Mouse (Mus musculus): ENCODE results near the gene Sun3. TPM values are rescaled to one million over a fixed set of nuclear protein-coding genes. Genes with fewer than 3 reads are reported as not detected.
A peak's percentile ranks its signal among the peaks of the same experiment; 100 is the strongest.

The Sun3 gene
- not detected in 2 replicates for polyA plus RNA-seq (2011; ENCODE audit: insufficient read depth, insufficient read length, low replicate concordance, missing spikeins)

- 1% methylated on average over 18 of the region's 18 CpGs for WGBS
- H3K4me3 ChIP-seq (replicated peaks; ENCODE audit: control insufficient read depth, low read depth, low read length): peak within 1 kb of the TSS; percentile 14
- peaks cover 2% of the 10 kb centered on the region for H3K4me1 ChIP-seq (ENCODE audit: control insufficient read depth, insufficient read depth, low read length)
- no peak within 1 kb of the TSS for H3K27ac ChIP-seq (ENCODE audit: control insufficient read depth, insufficient read depth, low read depth, low read length, poor library complexity)
- no peak for TF ChIP-seq CTCF (IDR thresholded peaks at IDR 0.05; ENCODE audit: control insufficient read depth, insufficient read depth, low read length)
- TF ChIP-seq POLR2A (IDR thresholded peaks at IDR 0.05; ENCODE audit: borderline replicate concordance, control insufficient read depth, low read depth, low read length): no peak; the same call in 1 of the 2 replicates
Observed at GRCm38 (mm10) chr11:9048703-9049060, at the start of gene Sun3. Gene Sun3, minus strand, starts transcription at chr11:9048991.

DNA sequence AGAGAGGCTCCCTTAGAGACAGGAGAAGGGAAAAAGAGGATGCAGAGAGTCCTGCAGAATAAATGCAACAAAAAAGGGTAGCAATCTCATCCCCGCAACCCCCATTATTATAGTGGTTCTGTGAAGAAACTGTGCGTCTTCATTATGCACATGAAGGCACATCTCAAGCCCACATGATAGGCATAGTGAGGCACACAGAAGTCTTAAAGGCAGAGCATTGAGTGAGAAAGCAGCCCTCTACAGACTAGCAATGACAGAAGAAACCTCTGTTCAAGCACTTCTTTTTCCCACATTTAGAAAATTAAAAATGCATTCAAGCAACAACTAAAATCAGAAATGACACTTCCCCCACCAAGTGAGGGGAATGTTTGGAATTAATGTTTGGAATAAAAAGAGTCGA, 27.7 kb upstream of the Sun3 start:
- H3K27ac ChIP-seq (ENCODE audit: control insufficient read depth, insufficient read depth, low read depth, low read length, poor library complexity): no peak overlapping the region
- 86% methylated on average over 3 of the region's 3 CpGs for WGBS
- no peaks in the 10 kb centered on the region for H3K4me1 ChIP-seq (ENCODE audit: control insufficient read depth, insufficient read depth, low read length)
- TF ChIP-seq CTCF (IDR thresholded peaks at IDR 0.05; ENCODE audit: control insufficient read depth, insufficient read depth, low read length) (no peak), POLR2A (IDR thresholded peaks at IDR 0.05; ENCODE audit: borderline replicate concordance, control insufficient read depth, low read depth, low read length) (no peak)
- H3K4me3 ChIP-seq (replicated peaks; ENCODE audit: control insufficient read depth, low read depth, low read length): no peak overlapping the region

- H3K27ac ChIP-seq (ENCODE audit: control insufficient read depth, insufficient read depth, low read depth, low read length, poor library complexity): peak overlapping the region; percentile 45
- TF ChIP-seq CTCF (IDR thresholded peaks at IDR 0.05; ENCODE audit: control insufficient read depth, insufficient read depth, low read length): no peak
- no peak for TF ChIP-seq POLR2A (IDR thresholded peaks at IDR 0.05; ENCODE audit: borderline replicate concordance, control insufficient read depth, low read depth, low read length)
- WGBS: 19% methylated on average over 5 of the region's 5 CpGs
- H3K4me1 ChIP-seq (ENCODE audit: control insufficient read depth, insufficient read depth, low read length): no peaks in the 10 kb centered on the region; the same call in 1 of the 2 replicates
- no peak overlapping the region for H3K4me3 ChIP-seq (replicated peaks; ENCODE audit: control insufficient read depth, low read depth, low read length)
Observed at GRCm38 (mm10) chr11:9060484-9060883, 11.7 kb upstream of the Sun3 start.

DNA sequence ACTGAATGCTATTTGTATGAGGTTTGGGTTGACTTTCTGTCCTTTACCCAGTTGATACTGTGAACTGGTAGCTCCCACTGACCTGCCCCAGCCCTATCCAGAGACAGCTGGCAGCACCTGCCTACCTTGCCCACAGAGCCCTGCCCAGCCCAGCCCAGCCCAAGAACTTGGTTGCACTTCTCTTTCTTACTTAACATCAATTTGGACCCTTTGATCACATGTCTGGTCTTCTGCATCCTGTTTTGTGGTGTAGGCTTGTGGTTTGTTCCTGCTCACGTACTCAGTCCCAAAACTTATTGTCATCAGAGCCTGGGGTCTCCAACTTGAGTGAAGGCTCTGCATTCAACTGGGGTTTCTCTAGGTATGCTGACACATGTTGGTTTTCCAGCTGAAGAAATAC, 11.2 kb upstream of the Sun3 start:
- no peak for TF ChIP-seq CTCF (IDR thresholded peaks at IDR 0.05; ENCODE audit: control insufficient read depth, insufficient read depth, low read length)
- TF ChIP-seq POLR2A (IDR thresholded peaks at IDR 0.05; ENCODE audit: borderline replicate concordance, control insufficient read depth, low read depth, low read length): no peak

GRCm38 (mm10) chr11:9057711-9058110, 8.9 kb upstream of the Sun3 start:
- Histone ChIP-seq H3K4me3 (replicated peaks; ENCODE audit: control insufficient read depth, low read depth, low read length) (no peak overlapping the region), H3K27ac (ENCODE audit: control insufficient read depth, insufficient read depth, low read depth, low read length, poor library complexity) (no peak overlapping the region), H3K4me1 (ENCODE audit: control insufficient read depth, insufficient read depth, low read length) (no peaks in the 10 kb centered on the region; the same call in 1 of the 2 replicates)
- 89% methylated on average over 4 of the region's 4 CpGs for WGBS
- TF ChIP-seq POLR2A (IDR thresholded peaks at IDR 0.05; ENCODE audit: borderline replicate concordance, control insufficient read depth, low read depth, low read length) (no peak), CTCF (IDR thresholded peaks at IDR 0.05; ENCODE audit: control insufficient read depth, insufficient read depth, low read length) (no peak)

More for the DNA sequence above, 11.2 kb upstream of the Sun3 start:
- Histone ChIP-seq H3K27ac (ENCODE audit: control insufficient read depth, insufficient read depth, low read depth, low read length, poor library complexity) (no peak overlapping the region; the same call in 1 of the 2 replicates), H3K4me1 (ENCODE audit: control insufficient read depth, insufficient read depth, low read length) (no peaks in the 10 kb centered on the region; the same call in 1 of the 2 replicates), H3K4me3 (replicated peaks; ENCODE audit: control insufficient read depth, low read depth, low read length) (no peak overlapping the region)
- 2% methylated on average over 1 of the region's 1 CpGs for whole genome bisulfite sequencing

DNA sequence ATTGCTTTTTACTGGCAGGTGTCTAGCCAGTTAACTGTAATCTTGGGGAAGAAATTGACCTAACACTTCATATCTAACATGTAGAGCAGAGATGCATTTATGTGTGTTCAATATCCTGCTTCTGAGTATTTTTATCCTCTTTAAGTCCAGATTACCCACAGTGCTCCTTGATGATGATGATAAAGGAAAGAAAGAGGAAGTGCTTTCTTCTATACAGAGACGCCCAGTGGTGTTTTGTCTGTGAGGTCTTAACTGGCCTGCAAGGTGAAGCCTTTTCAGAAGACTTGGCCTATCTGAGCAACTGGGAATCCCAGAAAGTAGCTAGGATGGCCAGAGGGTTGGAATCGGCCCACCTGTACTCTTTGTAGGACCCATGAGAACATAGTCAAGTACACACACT, 8.1 kb upstream of the Sun3 start:
- 49% methylated on average over 2 of the region's 2 CpGs for WGBS
- Histone ChIP-seq H3K4me3 (replicated peaks; ENCODE audit: control insufficient read depth, low read depth, low read length) (no peak overlapping the region), H3K27ac (ENCODE audit: control insufficient read depth, insufficient read depth, low read depth, low read length, poor library complexity) (no peak overlapping the region), H3K4me1 (ENCODE audit: control insufficient read depth, insufficient read depth, low read length) (no peaks in the 10 kb centered on the region; the same call in 1 of the 2 replicates)
- TF ChIP-seq CTCF (IDR thresholded peaks at IDR 0.05; ENCODE audit: control insufficient read depth, insufficient read depth, low read length) (no peak), POLR2A (IDR thresholded peaks at IDR 0.05; ENCODE audit: borderline replicate concordance, control insufficient read depth, low read depth, low read length) (no peak)

- H3K4me3 ChIP-seq (replicated peaks; ENCODE audit: control insufficient read depth, low read depth, low read length): no peak overlapping the region
- no peak overlapping the region for H3K27ac ChIP-seq (ENCODE audit: control insufficient read depth, insufficient read depth, low read depth, low read length, poor library complexity)
- H3K4me1 ChIP-seq (ENCODE audit: control insufficient read depth, insufficient read depth, low read length): peaks cover 2% of the 10 kb centered on the region
- TF ChIP-seq POLR2A (IDR thresholded peaks at IDR 0.05; ENCODE audit: borderline replicate concordance, control insufficient read depth, low read depth, low read length) (no peak), CTCF (IDR thresholded peaks at IDR 0.05; ENCODE audit: control insufficient read depth, insufficient read depth, low read length) (no peak)
- WGBS: 42% methylated on average over 2 of the region's 2 CpGs
Observed at GRCm38 (mm10) chr11:9051895-9052294, 3.1 kb upstream of the Sun3 start.

GRCm38 (mm10) chr11:9050241-9050640, 1.4 kb upstream of the Sun3 start:
- H3K27ac ChIP-seq (ENCODE audit: control insufficient read depth, insufficient read depth, low read depth, low read length, poor library complexity): no peak overlapping the region
- no peak overlapping the region for H3K4me3 ChIP-seq (replicated peaks; ENCODE audit: control insufficient read depth, low read depth, low read length)
- 79% methylated on average over 4 of the region's 4 CpGs for WGBS
- no peak for TF ChIP-seq CTCF (IDR thresholded peaks at IDR 0.05; ENCODE audit: control insufficient read depth, insufficient read depth, low read length)
- TF ChIP-seq POLR2A (IDR thresholded peaks at IDR 0.05; ENCODE audit: borderline replicate concordance, control insufficient read depth, low read depth, low read length): no peak
- H3K4me1 ChIP-seq (ENCODE audit: control insufficient read depth, insufficient read depth, low read length): peaks cover 2% of the 10 kb centered on the region
